Mouse (Mus musculus): ENCODE measurements around the gene Park7. TPM values are rescaled to one million over a fixed set of nuclear protein-coding genes. Genes with fewer than 3 reads are reported as not detected.

Gene Park7
- polyA plus RNA-seq, 1 experiment from 2014 or later: 262 TPM

- no peak overlapping the region for H3K27ac ChIP-seq (replicated peaks)
- no peaks in the 10 kb centered on the region for H3K36me3 ChIP-seq (ENCODE audit: control insufficient read depth, insufficient read depth, low read length)
- 67% methylated on average over 10 of the region's 10 CpGs for WGBS
- H3K4me2 ChIP-seq (replicated peaks; ENCODE audit: low read depth): no peak overlapping the region
- no peaks in the 10 kb centered on the region for H3K27me3 ChIP-seq (ENCODE audit: control insufficient read depth, insufficient read depth, low read length)
- H3K4me1 ChIP-seq (replicated peaks; ENCODE audit: control insufficient read depth, insufficient read depth): no peaks in the 10 kb centered on the region
- ATAC-seq (ENCODE audit: low FRiP score, low TSS enrichment) (no peak), DNase-seq (ENCODE audit: low spot score) (no peak)
- H3K9ac ChIP-seq (ENCODE audit: low read length): no peak overlapping the region
- no peaks in the 10 kb centered on the region for H3K9me3 ChIP-seq (ENCODE audit: control insufficient read depth, low read length)
- no peak overlapping the region for H3K4me3 ChIP-seq (ENCODE audit: low read depth, low read length)
- TF ChIP-seq CTCF (IDR thresholded peaks at IDR 0.05; ENCODE audit: low read depth) (no peak), EP300 (optimal IDR thresholded peaks at IDR 0.05) (no peak)
Observed at GRCm38 (mm10) chr4:150950972-150951371, 36.7 kb upstream of the Park7 start.

- no peak overlapping the region for H3K4me2 ChIP-seq (replicated peaks; ENCODE audit: low read depth)
- H3K4me1 ChIP-seq (replicated peaks; ENCODE audit: control insufficient read depth, insufficient read depth): no peaks in the 10 kb centered on the region
- WGBS: 86% methylated on average over 7 of the region's 7 CpGs
- TF ChIP-seq EP300 (optimal IDR thresholded peaks at IDR 0.05) (no peak), CTCF (IDR thresholded peaks at IDR 0.05; ENCODE audit: low read depth) (no peak)
- DNase-seq (ENCODE audit: low spot score): no peak
- no peak overlapping the region for H3K4me3 ChIP-seq (ENCODE audit: low read depth, low read length)
- H3K27ac ChIP-seq (replicated peaks): no peak overlapping the region
- no peak overlapping the region for H3K9ac ChIP-seq (ENCODE audit: low read length)
- H3K36me3 ChIP-seq (ENCODE audit: control insufficient read depth, insufficient read depth, low read length): no peaks in the 10 kb centered on the region
- no peaks in the 10 kb centered on the region for H3K27me3 ChIP-seq (ENCODE audit: control insufficient read depth, insufficient read depth, low read length)
- no peak for ATAC-seq (ENCODE audit: low FRiP score, low TSS enrichment)
- no peaks in the 10 kb centered on the region for H3K9me3 ChIP-seq (ENCODE audit: control insufficient read depth, low read length)
Observed at GRCm38 (mm10) chr4:150944707-150945106, 30.5 kb upstream of the Park7 start.

GRCm38 (mm10) chr4:150939991-150940651, 25.9 kb upstream of the Park7 start:
- Histone ChIP-seq H3K4me2 (replicated peaks; ENCODE audit: low read depth) (no peak overlapping the region), H3K36me3 (ENCODE audit: control insufficient read depth, insufficient read depth, low read length) (no peaks in the 10 kb centered on the region), H3K27ac (replicated peaks) (no peak overlapping the region), H3K27me3 (ENCODE audit: control insufficient read depth, insufficient read depth, low read length) (no peaks in the 10 kb centered on the region), H3K4me3 (ENCODE audit: low read depth, low read length) (no peak overlapping the region), H3K9ac (ENCODE audit: low read length) (no peak overlapping the region), H3K4me1 (replicated peaks; ENCODE audit: control insufficient read depth, insufficient read depth) (no peaks in the 10 kb centered on the region), H3K9me3 (ENCODE audit: control insufficient read depth, low read length) (no peaks in the 10 kb centered on the region)
- DNase-seq (ENCODE audit: low spot score) (no peak), ATAC-seq (ENCODE audit: low FRiP score, low TSS enrichment) (no peak)
- 60% methylated on average over 13 of the region's 13 CpGs for WGBS
- no peak for TF ChIP-seq EP300 (optimal IDR thresholded peaks at IDR 0.05)
- TF ChIP-seq CTCF (IDR thresholded peaks at IDR 0.05; ENCODE audit: low read depth): no peak

GRCm38 (mm10) chr4:150938063-150938452, 23.8 kb upstream of the Park7 start:
- Histone ChIP-seq H3K36me3 (ENCODE audit: control insufficient read depth, insufficient read depth, low read length) (no peaks in the 10 kb centered on the region), H3K4me3 (ENCODE audit: low read depth, low read length) (no peak overlapping the region), H3K27ac (replicated peaks) (no peak overlapping the region), H3K9me3 (ENCODE audit: control insufficient read depth, low read length) (no peaks in the 10 kb centered on the region), H3K4me2 (replicated peaks; ENCODE audit: low read depth) (peak overlapping the region; percentile 25; the same call in 1 of the 2 replicates), H3K27me3 (ENCODE audit: control insufficient read depth, insufficient read depth, low read length) (no peaks in the 10 kb centered on the region), H3K4me1 (replicated peaks; ENCODE audit: control insufficient read depth, insufficient read depth) (no peaks in the 10 kb centered on the region), H3K9ac (ENCODE audit: low read length) (no peak overlapping the region)
- DNase-seq (ENCODE audit: low spot score): no peak
- TF ChIP-seq CTCF (IDR thresholded peaks at IDR 0.05; ENCODE audit: low read depth) (no peak), EP300 (optimal IDR thresholded peaks at IDR 0.05) (no peak)
- no peak for ATAC-seq (ENCODE audit: low FRiP score, low TSS enrichment)
- 44% methylated on average over 14 of the region's 14 CpGs for WGBS

- TF ChIP-seq CTCF (IDR thresholded peaks at IDR 0.05; ENCODE audit: low read depth): no peak
- TF ChIP-seq EP300 (optimal IDR thresholded peaks at IDR 0.05): no peak
Observed at GRCm38 (mm10) chr4:150937293-150938062, 23.2 kb upstream of the Park7 start.

GRCm38 (mm10) chr4:150933503-150933902, 19.3 kb upstream of the Park7 start:
- WGBS: 63% methylated on average over 1 of the region's 1 CpGs
- no peak overlapping the region for H3K4me3 ChIP-seq (ENCODE audit: low read depth, low read length)
- no peaks in the 10 kb centered on the region for H3K9me3 ChIP-seq (ENCODE audit: control insufficient read depth, low read length)
- H3K27me3 ChIP-seq (ENCODE audit: control insufficient read depth, insufficient read depth, low read length): no peaks in the 10 kb centered on the region
- H3K27ac ChIP-seq (replicated peaks): no peak overlapping the region
- no peak overlapping the region for H3K4me2 ChIP-seq (replicated peaks; ENCODE audit: low read depth)
- ATAC-seq (ENCODE audit: low FRiP score, low TSS enrichment) (no peak), DNase-seq (ENCODE audit: low spot score) (no peak)
- TF ChIP-seq CTCF (IDR thresholded peaks at IDR 0.05; ENCODE audit: low read depth): no peak
- TF ChIP-seq EP300 (optimal IDR thresholded peaks at IDR 0.05): no peak
- H3K36me3 ChIP-seq (ENCODE audit: control insufficient read depth, insufficient read depth, low read length): no peaks in the 10 kb centered on the region
- no peak overlapping the region for H3K9ac ChIP-seq (ENCODE audit: low read length)
- H3K4me1 ChIP-seq (replicated peaks; ENCODE audit: control insufficient read depth, insufficient read depth): no peaks in the 10 kb centered on the region

More at GRCm38 (mm10) chr4:150937293-150938062, 23.2 kb upstream of the Park7 start:
- 75% methylated on average over 16 of the region's 16 CpGs for WGBS
- Histone ChIP-seq H3K36me3 (ENCODE audit: control insufficient read depth, insufficient read depth, low read length) (no peaks in the 10 kb centered on the region), H3K4me1 (replicated peaks; ENCODE audit: control insufficient read depth, insufficient read depth) (no peaks in the 10 kb centered on the region), H3K27me3 (ENCODE audit: control insufficient read depth, insufficient read depth, low read length) (no peaks in the 10 kb centered on the region), H3K4me3 (ENCODE audit: low read depth, low read length) (no peak overlapping the region), H3K9ac (ENCODE audit: low read length) (no peak overlapping the region), H3K4me2 (replicated peaks; ENCODE audit: low read depth) (peak overlapping the region; percentile 25; the same call in 1 of the 2 replicates), H3K9me3 (ENCODE audit: control insufficient read depth, low read length) (no peaks in the 10 kb centered on the region), H3K27ac (replicated peaks) (no peak overlapping the region)
- DNase-seq (ENCODE audit: low spot score) (no peak), ATAC-seq (ENCODE audit: low FRiP score, low TSS enrichment) (no peak)

Measured in stomach, postnatal 0 days (tissue).